Mouse (Mus musculus): ENCODE measurements around the gene Evc2.

The Evc2 gene

DNA sequence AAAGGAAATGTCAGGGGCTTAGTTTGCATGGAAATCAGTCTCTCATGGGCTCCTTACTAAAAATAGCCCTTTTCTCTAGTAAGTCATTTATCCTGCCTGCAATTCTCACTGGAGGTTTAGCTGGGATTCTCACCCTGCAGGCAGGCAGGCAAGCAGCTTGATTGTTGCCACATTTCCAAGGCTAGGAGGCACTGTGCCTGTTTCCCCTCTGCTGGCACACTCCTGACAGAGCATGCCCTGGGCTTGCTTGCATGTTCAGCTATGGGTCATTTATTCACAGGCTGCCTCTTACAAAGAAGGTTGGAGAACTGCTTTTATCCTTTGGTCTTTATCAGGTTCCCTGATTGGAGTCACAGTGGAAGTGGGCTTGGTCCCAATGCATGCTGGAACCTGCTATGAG, 27.5 kb downstream of the Evc2 start:
- no peak for DNase-seq (ENCODE audit: low read depth, low spot score)

DNA sequence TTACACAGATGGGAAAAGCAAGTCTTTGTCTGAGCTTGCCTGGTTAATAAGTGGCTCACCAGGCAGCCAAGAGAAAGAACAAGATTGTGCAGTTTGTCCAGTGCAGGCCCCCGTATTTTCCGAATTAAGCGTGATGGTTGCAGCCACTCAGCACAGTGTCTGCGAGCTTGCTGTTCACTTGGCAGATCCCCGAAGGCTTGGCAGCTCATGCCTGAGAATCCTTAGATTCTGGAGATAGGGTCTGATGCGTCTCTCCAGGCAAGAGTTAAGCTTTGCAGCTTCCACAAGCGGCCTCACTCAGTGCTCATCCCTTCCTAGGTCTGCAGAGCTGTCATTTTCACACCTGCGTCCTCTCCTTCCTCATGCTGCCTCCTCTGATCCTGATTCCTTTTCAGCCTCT, 30.5 kb downstream of the Evc2 start:
- no peak for DNase-seq (ENCODE audit: low read depth, low spot score)

DNA sequence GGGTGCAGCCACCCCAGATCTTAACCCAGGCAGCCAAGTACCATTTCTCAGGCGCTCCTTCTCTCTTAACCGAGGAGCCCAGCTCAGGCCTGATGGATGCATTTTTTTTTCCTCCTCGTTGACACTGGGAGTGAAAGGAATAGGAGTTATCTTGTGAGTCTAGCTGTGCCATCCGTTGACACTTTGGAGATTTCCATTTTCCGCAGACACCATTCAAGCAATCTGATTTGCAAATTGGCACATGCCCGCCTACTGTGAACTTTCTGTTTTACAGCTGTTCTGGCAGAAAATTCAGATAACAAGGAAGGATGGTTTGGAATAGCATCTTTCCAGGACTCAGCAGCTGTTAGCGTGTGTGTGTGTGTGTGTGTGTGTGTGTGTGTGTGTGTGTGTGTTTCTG, 39.1 kb downstream of the Evc2 start:
- no peak for DNase-seq (ENCODE audit: low read depth, low spot score)

DNA sequence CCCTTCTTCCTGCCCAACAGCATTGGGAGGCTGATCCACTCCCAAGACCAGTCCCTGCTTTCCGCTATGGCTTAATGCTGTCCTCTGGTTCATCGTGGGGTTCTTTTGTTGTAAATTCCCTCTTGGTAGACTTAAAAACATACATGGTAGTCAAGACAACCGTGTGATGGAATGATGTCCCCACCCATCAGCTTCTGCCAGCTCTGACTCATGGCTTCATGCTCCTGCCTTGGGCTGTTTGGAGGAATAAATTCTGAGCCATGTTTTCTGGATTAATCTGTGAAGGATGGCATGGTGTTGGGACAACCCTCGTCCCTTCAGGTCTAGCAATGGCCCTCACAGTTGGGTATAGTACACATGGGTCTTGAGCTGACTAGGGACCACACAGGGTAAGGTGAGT, 42.3 kb downstream of the Evc2 start:
- no peak for DNase-seq (ENCODE audit: low read depth, low spot score)

DNA sequence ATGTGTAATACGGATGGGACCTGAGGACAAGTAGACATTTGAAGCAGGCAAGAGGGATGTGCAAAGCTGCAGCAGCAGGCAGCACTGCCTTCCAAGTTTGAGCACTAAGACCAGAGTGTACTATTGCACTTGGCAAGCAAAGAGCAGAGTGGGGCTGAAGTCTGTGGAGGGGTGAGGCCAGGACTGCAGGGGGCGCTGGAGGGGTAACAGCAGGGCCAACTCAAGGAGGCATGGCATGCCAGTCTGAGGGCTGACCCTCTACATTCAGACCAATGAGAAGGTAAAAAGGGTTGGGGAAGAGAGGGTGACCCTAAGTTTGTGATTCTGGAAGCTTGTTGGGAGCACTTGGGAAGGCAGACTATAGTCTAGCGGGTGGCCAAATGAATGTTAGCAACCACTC, 45.3 kb downstream of the Evc2 start:
- no peak for DNase-seq (ENCODE audit: low read depth, low spot score)

DNA sequence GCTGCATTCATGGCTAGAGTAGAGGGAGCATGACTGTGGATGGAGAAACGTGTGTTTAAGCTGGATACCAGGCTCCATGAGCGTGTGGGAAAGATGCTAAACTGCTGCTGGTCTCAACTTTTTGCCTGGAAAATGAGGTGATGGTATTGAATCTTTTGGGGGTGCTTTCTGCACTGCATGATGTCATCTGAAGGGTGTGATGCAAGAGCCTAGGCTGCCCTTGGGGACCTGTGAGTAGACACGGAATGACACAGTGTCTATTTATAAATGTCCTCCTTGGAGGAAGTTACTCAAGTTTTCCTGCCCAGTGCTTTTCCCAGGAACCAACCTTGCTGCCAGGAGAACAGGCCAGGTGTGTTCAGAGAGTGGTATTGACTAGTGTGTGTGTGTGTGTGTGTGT, 50.3 kb downstream of the Evc2 start:
- no peak for DNase-seq (ENCODE audit: low read depth, low spot score)

DNA sequence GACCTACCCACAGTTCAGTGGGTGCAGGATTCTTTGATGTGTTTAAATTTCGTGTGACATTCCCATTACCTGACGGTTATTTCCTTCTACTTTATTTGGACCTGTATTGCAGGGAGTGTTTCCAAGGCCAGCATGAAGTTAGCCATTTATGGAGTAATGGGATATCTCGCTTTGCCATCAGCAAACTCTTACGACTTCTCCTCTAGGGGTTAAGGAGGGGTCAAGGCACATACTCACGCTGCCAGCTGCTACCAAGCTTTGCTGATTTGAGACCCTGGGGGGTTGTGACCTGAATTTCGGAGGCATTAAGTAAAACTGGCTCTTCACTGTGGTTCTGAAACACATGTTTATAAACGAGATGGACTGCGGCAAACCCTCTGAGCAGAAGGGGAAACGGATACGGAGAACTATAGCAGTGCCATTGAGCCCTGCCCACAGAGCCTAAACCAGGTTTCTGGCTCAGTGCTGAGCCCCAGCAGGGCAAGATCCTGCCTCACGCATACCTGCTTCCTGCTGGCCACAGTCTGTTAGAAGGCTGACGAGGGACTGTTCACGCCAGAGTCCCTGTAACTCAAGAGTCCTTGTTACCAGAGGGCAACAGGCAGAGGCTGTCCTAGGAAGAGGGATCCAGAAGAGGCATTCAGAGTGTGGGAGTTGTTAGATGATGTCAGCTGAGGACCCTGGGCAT, 51.7 kb downstream of the Evc2 start:
- no peak for DNase-seq (ENCODE audit: low read depth, low spot score)

DNA sequence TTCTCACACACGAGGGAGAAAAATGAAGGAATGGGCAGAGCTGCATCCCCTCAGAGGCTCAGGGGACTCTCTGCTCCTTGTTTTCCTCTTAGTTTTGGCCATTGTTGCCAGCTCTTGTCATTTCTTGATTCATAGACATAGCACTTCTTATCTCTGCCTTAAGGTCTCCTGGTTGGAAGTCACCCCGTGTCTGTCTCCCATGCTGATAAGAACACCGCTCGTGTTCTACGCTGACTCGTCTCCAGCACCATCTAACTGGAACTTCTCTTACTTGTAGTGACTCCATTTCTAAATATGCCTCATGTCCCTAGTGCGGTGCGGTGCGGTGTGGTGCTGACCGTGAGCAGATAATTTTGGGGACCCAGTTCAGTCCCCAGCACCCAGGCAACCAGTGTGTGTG, 52.6 kb downstream of the Evc2 start:
- DNase-seq (ENCODE audit: low read depth, low spot score) = no peak

DNA sequence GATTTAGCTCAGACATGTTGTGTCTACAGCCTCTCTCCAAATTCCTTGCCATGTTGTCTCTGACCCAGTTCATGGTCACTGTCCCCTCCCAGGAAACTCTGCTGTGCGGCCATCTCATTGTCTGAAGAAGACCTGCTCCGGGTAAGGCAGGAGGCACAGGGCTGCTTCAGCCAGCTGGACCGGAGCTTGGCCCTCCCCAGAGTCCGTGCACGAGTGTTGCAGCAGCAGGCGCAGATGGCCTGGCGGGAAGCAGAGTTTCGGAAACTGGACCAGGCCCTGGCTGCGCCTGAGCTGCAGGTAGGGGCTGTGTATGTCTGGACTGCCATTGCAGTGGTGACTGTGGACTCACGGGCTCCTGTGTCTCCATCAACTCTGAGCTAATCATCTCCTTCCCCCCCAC, 53.6 kb downstream of the Evc2 start:
- no peak for DNase-seq (ENCODE audit: low read depth, low spot score)

DNA sequence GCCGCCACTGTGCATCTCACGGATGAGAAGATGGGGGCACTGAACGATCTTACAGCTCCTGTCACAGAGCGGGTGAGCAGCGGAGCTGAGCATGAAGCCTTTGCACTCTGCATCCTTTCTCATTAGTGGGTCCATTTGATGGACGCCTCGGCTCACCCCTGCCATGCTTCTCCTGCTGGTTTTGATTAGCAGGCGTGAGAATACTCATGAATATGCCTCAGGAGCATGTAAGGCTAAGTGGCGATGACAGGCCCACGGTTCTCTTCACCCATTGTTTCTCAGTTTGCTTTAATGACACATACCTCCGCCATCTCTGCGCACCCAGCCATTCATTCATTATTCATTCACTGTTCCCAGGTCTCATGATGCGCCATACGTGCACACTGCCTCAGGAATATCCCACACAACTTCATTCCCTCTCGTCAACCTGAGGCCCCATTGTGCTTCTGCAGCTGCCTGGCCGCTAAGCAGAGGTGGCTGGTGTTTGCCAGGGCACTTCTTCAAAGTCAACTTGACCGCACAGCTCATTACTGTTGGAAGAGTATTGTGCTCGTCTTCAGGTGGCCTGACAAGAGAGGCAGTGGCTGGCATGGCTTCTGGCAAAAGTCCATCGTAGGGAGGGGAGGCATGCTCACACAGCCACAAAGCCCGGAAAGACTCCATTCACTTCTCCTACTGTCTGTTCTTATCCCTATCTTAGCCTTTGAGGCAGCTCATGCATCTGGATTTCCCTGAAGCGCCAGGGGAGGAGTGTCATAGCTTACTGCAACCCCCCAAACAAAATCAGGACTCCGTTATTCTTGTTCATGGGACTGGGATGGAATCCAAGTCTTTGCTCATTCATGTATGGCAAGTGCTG, 57.1 kb downstream of the Evc2 start:
- no peak for DNase-seq (ENCODE audit: low read depth, low spot score)

DNA sequence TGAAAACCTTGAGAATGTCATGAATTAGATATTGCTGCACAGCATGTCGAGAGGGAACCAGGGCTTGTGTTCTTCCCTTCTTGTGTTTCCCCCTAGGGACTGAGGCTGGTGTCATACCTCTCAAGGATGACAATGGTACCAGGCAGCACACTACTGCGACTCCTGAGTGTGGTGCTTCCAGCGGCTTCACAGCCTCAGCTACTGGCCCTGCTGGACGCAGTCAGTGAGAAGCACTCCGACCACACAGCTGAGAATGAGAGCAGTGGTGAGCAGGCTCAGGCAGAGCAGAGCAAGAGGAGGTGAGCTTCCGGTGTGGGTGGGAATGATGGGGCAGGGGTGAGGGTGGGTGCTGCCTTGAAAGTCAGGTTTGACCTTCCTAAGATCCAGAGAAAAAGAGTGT, 80.7 kb downstream of the Evc2 start:
- DNase-seq (ENCODE audit: low read depth, low spot score) = no peak

DNA sequence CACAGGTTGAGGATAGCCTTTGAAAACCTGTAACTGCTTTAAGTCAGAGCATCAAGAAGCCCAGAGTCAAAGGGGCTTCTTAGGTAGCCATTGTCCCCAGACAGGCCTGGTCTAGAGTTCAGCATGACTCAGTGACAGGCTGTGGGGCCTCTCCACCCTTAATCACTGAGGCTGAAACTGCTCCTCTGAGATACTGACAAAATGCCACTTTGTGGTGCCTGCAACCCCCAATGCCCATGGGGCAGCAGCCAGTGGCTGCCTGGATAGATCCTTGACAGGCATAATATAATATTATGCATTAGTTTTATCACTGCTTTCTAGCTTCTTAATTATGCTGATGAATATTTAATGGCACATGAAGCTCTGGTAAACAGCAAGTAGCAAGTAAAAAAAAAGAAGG, 88.9 kb downstream of the Evc2 start:
- no peak for DNase-seq (ENCODE audit: low read depth, low spot score)

DNA sequence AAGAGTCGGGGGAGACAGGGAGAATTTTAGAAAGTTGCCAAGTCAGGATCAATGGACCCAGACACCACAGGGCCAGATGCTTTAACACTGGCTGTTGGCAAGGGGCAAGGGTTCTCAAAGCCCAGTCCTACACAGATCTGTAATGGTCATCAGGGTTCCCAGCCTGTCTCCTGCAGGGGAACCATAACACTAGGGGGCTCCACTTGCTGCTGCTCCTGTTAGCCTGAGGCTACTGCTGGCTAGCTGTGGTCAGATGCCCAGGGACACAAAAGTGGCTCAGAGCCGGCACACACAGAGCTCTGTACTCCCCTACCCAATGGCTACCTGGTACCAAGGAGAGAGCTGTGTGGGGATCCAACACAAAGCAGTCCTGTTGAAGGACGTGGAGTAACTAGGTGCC, 97.1 kb downstream of the Evc2 start:
- DNase-seq (ENCODE audit: low read depth, low spot score) = no peak

DNA sequence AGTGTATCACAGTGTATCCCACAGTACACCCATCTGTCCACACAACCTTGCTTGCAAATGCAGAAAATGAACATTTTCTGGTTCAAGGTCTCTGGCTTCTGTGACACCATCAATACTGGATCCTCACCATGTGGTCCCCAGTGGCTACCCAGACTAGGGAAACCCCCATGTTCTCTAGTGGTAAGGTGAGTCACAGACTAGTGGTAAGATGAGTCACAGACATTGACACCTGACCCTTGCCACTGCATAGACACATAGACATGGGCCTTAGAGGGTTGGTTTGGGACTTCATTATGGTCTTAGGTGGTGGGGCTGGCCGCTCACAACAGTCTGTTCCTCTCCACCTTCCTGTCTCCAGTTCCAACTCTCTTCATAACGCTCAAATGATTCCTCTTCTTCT, 104.5 kb downstream of the Evc2 start:
- DNase-seq (ENCODE audit: low read depth, low spot score) = no peak

DNA sequence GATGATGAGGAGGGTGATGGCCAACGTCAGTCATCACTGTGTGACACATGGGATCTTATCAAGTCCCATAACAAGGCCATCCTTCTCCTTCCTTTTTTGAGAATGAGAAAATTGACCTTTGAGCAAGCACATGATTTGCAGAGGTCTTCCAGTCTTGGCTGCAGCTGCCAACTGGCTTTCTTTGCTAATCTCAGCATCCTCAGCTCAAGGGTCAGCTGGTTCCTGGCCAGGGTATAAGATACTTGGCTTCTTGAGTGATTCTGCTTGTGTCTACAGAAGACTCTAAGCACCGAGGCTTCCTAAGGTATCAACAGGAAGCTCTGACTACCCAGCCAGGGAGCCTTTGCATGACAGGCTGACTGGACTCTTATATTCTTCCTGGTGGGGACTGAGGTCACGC, 109.2 kb downstream of the Evc2 start:
- DNase-seq (ENCODE audit: low read depth, low spot score) = no peak

DNA sequence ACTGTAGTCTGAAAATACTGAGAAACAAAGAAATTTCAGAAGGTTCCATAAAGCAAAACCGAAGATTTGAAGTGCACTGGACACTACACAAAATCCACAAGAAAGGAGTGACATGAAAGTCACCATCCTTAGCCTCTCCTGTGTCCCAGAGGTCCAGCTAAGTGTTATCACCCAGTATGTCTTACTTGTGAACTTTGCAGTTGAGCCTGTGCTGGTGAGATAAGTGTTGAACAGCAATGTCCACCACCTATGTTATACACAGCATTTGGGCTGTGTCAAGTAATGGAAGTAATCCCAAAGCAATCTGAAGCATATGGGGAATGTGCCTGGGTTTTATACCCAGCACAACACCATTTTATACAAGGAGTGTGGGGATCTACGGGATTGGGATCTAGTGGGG, 118.3 kb downstream of the Evc2 start:
- no peak for DNase-seq (ENCODE audit: low read depth, low spot score)

DNA sequence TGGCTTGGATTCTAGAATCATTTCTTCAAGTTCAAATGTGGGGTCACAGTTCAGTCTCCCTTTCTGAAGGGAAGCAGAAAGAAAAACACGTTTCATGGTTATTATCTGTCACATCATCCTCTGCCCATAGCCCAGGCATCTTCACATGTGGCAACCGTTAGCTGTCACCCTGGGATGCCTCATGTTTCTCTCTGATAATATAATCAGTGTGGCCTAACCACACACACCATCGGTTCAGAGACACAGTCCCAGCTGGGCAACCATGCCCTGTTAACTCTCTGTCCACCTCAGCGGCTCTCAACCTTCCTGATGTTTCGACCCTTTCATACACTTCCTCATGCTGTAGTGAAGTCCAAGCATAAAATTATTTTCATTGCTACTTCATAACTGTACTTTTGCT, 118.9 kb downstream of the Evc2 start:
- no peak for DNase-seq (ENCODE audit: low read depth, low spot score)

DNA sequence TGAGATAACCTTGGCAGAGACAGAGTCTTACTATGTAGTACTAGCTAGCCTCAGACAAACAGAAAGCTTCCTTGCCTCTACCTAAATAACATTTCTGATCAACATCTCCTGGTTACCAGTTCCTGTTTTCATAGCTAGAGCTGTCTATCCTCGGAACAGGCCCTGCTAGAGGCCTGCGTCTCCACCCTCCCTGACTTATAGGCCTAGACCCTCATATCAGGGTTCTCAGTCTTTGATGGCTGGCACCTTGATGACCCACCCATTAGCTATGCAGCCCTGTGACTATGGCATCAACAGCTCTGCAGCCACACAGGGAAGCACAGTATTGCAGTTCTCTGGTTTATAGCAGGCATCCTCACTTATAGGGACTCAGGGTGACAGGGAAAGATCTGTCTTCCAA, 119.5 kb downstream of the Evc2 start:
- no peak for DNase-seq (ENCODE audit: low read depth, low spot score)

DNA sequence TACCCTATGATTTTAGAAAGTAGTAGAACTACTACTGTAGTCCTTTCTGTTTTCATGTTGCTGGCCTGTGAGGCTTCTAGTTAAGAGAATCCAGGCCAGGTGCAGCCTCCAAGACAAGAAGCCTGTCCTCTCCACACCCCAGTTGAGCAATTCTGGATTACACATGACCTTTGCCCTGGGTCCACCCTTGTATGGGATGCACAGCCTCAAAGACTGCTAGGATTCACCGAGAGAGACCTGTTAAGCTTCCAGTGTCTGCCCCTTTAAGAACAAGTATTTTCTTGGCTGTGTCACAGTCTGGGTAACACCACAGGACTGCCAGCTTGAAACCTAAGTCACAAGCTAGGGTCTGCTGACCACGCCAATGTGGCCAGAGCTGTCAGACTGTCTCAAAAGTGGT, 119.9 kb downstream of the Evc2 start:
- no peak for DNase-seq (ENCODE audit: low read depth, low spot score)

DNA sequence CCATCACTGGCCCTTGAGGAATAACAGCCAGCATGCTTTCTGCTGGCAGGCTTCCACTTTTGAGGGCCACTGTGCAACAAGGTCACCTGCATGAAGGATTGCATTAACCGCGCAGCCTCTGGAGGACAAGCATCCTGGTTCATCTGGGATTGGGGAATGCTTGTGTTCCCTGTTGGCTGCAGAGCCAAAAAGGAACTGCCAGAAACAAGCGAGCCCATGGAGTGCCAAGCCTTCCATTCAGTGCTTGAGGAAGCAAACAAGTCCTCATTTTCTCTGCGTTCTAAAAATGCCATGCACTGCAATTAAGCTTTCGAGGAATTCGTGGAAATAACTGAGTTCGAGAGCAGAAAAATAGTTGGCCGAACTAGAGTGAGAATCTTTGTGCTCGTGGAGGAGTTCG, 127.2 kb downstream of the Evc2 start:
- DNase-seq (ENCODE audit: low read depth, low spot score) = no peak

DNA sequence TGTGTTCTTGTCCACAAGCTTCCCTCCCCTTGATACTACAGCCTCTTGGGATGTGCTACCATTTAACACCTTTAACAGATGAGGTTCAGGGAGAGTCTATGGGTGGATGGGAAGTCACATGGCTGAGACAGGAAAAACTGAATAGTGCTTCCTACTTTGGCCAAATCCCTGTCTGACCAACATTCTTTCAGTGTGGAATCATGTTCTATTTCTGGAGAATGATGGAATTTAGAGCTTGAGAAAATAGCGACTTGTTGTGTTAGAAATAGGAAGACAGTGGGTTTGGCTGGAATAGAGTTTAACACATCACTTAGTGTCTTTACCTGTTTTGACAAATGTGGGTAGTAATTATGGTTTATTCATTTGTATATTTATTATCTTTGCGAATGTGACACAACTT, 129.3 kb downstream of the Evc2 start:
- no peak for DNase-seq (ENCODE audit: low read depth, low spot score)

DNA sequence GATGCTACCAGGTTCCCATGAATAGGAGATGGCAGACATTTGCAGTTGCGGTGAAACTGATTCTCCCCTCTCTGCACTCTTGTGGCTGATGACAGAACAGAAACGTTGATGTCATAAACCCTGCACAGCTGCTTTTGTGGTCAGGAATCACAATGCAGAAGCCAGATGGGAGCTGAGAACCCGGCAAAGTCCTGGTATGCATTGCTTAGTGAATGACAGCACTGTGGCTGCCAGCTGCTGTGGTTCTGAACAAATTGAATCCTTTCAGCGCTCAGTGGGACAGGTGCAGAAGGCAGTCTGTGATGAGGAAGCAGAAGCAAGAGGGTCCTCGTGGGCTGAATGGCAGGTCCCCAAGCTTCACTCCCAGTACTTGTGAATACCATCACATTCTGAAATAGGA, 130.7 kb downstream of the Evc2 start:
- DNase-seq (ENCODE audit: low read depth, low spot score) = no peak

DNA sequence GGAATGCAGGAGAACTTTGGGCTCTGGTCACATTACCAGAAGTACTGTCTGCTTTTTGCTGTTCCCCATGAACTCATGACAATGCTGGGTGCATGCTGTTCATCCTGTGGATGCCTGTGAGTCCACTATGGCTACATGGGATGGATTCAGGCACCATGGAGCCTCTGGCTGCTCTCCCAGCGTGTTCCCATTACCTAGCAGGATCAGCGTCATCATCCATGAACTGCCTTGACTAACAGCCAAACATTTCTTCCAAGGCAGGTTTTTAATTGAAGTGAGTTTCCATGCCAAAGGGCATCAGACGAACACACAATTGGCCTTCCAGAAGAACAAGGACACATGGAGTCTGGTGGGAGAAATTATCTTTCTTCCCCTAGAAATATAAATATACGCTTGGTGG, 133.3 kb downstream of the Evc2 start:
- DNase-seq (ENCODE audit: low read depth, low spot score) = no peak

All from R1 (cell line).